Mouse (Mus musculus) induced T-regulatory cell, adult 2 months (primary cell): ENCODE results near the gene C1ql2.

Experiments
- DNase-seq: peaks from one replicate; pipeline ENCODE4 v3.0.0-alpha.2; 2012; ENCODE audit warnings: low read depth

Gene C1ql2

DNA sequence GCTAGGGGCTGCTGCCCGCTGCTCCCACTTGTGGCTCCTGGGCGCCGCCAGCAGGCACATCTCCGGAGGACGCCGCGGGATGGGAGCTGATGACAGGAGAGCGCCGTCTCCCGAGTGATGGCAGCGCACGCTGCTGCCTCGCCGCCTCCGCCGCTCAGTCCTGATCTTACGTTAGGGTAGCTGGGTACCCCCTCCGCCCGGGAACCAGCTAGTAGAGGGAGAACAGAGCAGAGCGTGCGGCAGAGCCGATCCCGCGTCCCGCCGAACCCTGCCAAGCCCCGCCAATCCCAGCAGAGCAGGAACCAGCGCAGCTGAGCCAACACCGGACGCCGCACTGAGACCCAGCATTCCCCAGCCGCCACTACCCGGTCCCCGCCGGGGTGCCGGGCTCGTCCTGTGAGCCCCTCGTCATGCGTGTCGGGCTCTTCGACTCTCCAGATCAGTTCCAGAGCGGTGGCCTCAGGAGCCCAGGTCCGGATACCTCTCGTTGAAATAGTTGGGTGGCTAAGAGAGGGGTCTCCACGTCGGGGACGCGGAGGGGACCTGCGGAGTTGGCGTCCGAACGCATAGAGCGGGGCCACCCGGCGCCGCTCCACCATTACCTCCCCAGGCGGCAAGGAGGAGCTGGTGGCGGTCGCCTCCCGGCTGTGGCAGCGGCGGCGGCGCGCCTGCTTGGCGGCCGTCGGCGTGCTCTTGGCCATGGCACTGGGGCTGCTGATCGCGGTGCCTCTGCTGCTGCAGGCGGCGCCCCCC, at the start of gene C1ql2:
TSS of gene C1ql2 (plus strand) at position 164 of the 753 bp plus-strand sequence.
- DNase-seq = no peak

DNA sequence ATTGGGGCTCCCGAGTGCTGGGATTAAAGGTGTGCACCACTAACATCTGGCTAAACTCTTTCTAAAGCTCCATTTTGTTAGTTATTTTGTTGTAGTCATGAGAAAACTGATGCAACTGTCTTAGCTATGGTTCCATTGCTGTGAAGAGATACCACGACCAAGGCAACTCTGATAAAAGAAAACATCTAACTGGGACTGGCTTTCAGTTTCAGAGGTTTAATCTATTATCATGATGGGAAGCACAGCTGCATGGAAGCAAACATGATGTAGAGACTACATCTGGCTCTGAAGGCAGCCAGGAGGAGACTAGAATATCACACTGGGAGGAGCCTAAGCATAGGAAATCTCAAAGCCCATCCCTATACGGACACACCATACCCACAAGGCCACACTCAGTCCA, 48.7 kb upstream of the C1ql2 start:
- no peak for DNase-seq

DNA sequence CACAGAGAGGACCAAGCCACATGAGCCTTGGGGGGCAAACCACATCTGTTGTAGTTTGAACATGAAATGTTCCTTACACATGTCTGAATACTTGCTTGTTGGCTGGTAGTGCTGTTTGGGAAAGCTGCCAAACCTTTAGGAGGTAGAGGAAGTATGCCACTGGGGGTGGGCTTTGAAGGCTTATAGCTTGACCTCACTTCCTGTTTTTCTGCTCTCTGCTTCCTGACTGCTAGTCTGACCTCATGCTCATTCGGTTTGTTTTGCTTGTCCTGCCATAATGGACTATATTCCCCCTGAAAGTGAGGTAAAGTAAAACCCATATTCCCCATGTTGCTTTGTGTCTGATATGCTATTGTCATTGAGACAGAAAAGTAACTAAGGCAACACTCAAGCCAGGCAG, 46.6 kb upstream of the C1ql2 start:
- peak; percentile 8 for DNase-seq

DNA sequence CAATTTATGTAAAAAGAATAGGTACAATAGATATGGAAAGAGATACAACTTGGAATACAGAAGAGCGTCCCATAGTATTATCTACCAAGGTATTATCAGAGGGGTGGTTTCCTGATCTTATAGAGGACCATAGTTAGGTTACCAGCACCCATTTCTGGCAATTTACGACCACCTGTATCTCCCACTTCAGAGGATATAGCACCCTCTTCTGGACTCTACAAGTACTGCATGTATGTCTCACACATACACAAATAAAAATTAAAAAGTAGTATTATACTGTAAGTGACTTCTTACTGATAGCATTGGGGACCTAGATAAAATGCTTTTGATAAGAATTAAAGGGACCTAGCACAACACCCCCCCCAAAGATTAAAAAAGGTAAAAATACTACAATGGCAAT, 43.4 kb upstream of the C1ql2 start:
- DNase-seq = peak; percentile 6

DNA sequence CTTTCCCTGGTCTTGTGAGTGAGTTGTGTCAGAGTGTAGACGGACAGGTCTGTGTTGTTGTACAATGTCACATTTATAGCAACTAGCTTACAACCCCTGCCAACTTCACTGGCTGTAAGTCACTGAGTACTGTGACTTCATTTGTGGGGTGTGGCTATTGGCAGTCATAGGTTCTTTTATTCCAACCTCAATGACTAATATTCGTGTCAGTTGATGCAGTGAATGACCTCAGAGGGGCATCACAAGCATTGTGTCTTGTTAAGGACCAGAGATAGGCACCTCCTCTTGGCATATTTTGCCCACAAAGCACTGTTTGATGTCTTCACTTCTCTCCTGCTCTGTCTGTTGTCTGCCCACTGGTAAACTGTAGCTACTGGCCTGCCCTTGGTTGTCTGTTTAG, 34.6 kb upstream of the C1ql2 start:
- DNase-seq = no peak

DNA sequence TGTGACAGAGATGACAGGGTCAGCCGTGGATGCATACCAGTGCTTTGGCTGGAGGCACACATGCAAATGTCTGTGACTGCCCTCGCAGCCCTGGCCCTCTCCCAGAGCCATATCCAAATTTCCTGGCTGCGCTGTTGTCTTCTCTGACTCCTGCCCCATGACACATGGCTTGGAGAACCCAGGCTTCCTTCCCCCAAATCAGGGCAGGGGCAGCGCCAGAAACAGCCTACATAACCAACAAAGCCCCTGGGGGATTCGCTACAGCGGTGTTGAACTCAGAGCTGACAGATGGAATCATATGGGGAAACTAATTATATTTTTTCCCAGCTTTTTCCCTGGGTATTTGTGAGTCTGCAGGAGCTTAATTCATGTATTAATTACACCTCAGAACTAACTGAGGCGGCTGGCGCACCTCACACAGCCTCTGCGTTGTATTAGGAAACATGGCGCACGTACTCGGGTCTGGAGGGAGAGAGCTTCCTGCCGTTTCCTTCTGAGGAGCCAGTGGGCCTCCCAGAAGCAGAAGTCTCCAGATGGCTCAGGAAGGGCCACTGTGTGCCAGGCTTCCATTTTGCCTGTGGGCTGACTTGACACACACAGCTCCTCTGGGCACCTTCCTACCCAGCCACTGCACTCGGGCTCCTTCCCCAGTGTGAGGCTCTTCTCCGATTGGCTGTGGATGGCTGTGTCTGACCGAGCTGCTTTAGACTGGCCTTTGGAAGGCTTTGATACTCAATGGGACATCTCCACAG, 18.9 kb upstream of the C1ql2 start:
- no peak for DNase-seq

DNA sequence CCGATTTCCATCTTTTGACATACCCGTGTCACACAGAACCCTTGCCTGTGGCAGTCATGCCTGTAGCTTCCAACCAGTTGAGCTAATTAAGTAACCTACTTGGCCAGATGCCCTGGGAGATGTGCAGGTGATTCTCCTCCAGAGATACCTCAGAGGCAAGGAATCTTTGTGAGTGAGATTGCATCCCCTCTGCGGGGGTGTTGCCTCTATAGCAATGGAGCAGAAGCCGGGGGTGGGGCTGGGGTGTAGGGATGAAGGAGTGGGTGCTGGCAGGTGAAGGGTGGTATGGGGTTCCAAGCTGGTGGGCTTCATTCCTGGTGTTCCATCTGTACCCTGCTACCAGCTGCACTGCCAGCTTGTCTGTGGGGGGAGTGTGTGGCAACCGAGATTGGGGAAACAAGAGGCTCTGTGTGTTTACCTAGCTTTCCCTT, 17.2 kb upstream of the C1ql2 start:
- DNase-seq = no peak

DNA sequence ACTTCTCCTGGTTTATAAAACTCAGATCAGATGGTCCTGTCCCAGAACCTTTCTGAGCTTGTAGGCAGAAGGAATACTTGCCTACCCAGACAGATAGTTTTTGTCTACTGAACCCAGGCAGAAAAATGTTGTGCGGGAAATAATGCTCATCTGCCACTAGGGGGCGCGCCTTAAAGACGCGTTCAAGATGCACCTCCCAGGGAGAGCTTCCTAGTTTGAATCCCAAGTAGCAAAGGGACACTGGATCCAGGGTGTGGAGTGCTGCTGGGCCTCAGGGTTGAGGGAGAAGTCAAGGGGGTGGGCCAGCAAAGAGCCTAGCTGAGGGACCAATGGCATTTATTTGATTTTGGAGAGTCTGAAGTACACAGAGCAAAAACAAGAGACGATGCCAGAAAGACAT, 12.7 kb upstream of the C1ql2 start:
- DNase-seq = peak; percentile 57

DNA sequence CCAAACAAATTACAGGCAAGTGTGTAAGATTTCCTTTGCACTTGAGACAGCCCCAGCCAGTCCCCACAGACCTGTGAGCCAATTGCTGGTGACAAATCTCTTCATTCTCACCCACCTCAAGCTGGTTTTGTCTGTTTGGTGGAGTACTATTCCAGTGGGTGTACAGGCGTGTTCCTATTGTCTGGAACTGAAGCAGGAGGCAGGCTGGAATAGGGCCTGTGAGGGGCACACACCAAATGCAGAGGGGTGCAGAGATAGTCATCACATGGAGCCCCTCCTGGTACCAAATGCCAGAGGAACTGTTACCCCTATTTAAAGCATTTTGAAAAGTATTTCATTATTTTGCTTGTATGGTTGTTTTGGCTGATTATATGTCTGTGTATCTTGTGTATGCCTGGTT, 12.2 kb upstream of the C1ql2 start:
- DNase-seq = no peak

DNA sequence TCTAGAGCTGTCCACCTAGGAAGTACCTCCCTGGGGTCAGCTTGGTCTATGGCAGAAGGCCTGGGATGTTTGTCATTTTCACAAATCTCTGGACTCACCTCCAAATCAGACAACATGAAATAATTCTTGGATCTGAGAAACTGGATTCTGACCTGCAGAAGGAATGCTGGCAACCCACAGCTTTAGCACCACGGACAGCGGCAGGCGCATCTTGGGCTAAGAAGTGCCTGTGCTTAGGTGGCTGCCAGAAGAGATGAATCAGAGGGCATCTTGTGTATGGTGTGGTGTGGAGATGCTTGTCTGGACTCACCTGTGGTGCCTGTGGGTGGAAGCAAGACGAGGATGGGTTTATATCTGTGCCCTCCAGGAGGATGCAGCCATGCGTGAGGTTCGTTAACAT, 8.5 kb upstream of the C1ql2 start:
- no peak for DNase-seq

DNA sequence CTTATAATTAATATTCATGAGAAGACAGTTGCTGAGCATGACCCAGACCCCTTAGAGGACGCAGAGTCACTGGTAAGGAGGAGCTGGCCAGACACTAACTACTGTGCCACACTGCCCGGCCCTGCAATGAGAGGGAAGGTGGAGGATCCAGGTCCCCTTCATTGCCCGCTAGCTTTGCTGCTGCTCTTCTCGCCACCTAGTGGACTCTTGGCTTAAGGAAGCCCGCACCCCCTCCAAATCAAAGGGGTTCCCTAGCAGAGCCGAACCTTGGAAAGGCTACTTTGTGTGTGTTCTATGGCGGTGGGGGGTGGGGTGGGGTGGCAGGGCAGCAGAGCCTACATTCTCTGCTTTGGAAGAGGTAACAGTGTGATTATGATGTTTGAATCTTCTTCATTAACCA, 2.4 kb upstream of the C1ql2 start:
- no peak for DNase-seq

DNA sequence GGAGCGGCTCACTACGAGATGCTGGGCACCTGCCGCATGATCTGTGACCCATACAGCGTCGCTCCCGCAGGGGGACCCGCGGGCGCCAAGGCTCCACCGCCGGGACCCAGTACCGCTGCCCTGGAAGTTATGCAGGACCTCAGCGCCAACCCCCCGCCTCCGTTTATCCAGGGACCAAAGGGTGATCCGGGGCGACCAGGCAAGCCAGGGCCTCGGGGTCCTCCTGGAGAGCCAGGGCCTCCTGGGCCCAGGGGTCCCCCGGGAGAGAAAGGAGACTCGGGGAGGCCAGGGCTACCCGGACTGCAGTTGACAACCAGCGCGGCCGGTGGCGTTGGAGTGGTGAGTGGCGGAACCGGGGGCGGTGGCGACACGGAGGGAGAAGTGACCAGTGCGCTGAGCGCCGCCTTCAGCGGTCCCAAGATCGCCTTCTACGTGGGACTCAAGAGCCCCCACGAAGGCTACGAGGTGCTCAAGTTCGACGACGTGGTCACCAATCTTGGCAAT, 842 bp downstream of the C1ql2 start:
- no peak for DNase-seq

DNA sequence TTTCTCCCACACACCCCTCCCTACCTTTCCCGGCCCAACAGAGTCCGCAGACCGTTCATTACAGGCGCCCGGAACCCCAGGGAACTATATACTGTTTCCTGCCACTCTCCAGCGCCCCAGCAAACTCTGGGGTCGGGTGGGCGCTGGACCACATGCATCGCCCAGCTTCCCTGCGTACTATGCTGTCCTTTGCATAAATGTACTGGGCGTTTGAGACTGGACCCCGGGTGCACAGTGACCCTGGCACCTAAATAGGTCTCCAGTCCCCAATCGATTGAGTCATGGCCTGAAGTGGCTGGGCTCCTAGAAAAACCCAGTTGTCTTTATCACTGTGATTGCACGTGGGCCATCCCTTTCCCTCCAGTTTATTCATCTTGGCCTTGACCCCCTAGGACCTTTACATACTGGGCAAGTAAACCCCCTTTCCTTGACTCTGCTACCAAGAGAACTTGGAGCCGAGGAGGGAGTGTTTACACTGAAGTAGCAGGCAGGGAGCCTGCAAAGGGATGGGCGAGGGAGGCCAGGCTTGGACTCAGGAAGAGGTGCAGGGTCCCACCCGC, 1.5 kb downstream of the C1ql2 start:
- no peak for DNase-seq

DNA sequence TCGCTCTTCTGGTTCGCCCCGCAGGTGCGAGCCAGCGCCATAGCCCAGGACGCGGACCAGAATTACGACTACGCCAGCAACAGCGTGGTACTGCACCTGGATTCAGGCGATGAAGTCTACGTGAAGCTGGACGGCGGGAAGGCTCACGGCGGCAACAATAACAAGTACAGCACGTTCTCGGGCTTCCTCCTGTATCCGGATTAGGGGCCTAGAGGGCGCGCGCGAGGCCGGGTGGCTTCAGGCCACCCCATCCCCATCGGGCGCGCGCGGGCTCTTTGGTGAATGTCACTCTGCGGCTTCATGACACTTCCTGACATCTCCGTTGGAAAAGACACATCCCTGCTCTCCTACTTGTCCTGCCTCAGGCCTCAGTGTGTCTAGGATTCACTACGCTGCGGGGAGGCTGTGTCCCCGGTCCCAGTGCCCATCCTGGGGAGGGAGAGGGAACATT, 2.0 kb downstream of the C1ql2 start:
- no peak for DNase-seq

DNA sequence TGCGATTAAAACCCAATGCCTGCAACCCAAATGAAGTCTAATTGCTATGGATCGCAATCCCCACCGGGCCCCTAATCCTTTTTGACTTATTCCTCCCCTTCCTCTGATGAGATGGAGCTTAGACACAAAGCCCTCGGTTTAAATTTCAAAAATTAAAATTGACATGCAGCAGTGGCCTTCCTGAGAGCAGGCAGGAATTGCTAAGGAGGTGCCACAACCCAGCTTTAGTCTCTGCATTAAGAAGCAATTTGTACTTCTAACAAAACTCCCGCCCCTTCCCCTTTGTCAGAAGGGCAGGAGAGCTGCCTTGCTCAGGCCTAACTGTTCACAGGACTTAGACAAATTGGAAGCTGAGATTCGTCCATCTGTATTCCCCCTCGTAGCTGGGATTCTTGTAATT, 4.6 kb downstream of the C1ql2 start:
- no peak for DNase-seq

DNA sequence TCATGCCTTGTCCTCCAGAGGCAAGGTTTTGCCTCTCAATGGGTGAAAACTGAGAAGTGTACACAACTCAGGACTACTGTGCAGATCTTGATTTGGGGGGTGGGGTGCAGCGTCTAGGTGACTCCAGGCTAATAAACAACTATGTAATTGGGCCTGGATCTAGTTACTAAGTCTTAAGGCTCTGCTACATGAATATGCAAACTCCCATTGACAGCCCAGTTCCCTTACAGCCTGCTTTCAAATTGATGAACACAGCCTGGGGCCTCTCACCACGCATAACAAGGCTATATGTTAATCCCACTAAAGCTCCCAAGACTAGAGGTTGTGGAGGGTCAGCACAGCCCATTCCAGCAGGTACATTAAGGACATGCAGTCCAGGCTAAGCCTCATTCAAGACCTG, 14.0 kb downstream of the C1ql2 start:
- DNase-seq = no peak

DNA sequence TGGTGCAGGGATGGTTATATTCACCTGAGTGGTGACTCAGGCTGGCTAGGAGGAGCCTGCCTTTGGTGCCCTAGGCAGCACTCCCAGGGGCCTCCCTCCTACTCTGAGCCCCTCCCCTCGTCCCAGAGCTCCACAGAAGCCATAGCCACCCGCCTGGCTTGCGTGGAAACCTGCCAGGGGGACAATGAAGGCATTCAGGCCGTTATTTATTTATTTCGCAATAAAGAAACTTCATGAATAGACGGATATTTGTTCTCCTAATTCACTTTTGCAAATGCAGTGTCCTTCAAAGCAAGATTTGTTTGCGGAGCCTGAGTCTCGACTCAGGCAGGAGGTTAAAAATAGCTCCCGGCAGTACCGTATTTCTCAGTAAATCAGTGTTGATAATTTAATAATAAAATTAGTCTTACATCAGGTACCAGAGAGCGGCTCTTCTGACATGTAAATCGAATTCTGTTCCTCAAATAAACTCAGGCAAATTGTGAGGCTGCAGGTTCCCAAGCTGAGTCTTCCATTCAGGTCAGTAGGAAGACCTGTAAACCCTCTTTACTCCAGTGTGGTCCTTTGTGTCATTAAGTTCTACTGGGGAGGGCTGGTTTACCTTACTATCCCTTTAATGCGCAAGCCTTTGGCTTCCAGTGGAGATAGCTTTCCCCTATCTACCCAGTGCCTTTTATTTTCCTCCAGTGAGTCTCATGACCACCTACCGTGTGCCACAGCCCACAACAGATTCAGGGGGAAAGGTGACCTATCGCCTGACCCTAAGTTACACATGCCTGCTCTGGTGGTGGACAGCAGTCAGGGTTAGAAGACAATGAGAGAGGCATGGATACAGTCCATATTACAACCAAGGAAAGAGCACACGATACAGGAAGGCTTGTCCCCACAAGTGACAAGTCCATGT, 17.2 kb downstream of the C1ql2 start:
- DNase-seq = no peak

DNA sequence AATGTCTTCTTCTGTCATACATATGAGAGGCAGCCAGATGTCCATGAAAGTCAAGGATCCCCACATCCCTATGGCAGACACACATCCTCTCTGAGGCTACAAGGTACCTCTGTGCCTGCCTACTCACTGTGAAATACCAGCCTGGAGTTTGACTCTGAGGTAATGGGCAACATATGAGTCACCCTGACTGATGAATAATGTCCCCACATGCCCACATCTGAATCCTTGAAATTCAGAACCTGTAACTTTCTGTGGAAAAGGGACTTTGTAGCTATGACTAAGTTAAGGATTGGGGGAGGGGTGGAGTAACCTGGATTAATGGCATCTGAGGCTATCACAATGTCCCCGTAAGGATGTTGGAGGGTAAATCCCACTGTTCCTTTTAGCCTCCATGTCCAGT, 23.3 kb downstream of the C1ql2 start:
- no peak for DNase-seq

DNA sequence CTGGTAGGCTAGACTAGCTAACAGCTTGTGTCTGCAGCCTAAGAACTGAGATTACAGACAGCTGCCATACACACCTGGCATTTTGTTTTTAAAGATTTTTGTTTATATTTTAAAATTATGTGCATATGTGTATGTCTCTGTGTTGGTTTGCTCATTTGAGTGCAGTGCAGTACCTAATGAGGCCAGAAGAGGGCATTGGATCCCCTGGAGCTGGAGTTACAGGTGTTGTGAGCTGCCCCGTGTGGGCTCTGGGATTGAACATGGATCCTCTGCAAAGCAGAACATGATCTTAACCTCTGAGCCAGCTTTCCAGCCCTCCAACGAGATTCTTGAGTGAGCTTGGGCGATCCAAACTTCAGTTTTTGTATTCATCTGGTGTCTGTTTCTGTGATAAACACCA, 27.8 kb downstream of the C1ql2 start:
- no peak for DNase-seq

DNA sequence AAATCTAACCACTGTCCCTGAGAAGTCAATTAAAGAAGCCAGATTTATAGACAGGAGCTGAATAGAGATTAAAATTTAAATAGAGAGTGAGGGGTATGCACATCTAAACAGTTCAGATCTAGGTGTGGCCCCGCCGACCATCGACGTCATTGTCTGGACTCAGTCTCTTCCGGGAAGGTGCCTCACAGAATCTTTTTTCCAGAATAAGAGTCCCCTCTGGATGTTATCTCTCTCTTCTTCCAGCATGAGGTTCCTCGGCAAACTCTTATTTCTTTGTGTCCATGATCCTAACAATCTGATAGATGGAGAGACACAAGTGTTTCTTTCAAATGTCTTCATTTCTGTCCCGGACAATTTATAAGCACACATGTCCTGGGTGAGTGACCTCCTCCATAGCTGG, 33.7 kb downstream of the C1ql2 start:
- no peak for DNase-seq

DNA sequence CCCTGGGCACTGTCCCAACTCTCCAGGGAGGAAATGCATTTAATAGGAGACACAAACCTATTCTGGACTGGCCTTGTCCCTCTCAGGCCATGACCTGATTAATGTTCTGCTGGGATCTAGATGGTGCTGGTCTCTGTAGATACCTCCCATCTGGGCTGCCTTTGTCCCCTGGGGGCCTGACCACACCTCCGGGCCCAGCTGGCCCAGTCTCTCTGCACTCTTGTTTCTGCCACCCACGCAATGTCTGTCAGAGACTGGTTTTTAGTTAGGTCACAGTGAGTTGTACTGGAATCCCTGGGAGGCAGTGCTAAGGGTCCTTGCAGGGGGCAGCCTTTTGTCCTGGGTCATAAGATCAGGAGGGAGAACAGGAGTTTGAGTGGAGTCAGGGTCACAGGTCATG, 34.5 kb downstream of the C1ql2 start:
- no peak for DNase-seq

DNA sequence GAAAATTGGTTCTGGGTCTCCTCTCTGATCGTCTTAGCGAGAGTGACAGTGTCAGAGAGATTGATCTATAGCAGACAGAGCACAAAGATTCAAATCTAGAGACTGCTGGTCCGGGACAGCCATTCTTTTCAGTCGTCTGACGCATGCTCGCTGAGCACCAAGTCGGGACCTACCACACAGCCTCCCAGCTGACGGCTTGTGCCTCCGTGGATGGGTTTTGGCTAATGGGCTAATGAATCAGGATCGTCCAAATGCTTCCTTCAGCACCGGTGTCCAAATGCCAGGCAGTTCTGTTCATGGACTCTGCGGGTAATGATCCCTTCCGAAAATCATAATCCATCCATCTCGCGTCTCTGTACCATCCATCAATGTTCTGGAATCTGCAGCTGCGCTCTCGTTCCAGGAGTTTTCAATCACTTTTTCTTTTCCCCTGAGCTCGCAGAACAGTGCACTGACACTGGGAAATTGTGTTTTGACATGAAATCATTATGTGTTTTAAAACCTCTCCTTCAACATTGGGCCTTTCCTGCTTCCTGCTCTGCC, 44.7 kb downstream of the C1ql2 start:
- no peak for DNase-seq
